Mouse (Mus musculus): ENCODE results near the gene Krba1. TPM values are rescaled to one million over a fixed set of nuclear protein-coding genes. Genes with fewer than 3 reads are reported as not detected.

The Krba1 gene
- 1.8 and 1.9 TPM in 2 replicates for polyA plus RNA-seq (2012; rRNA removed)

DNA sequence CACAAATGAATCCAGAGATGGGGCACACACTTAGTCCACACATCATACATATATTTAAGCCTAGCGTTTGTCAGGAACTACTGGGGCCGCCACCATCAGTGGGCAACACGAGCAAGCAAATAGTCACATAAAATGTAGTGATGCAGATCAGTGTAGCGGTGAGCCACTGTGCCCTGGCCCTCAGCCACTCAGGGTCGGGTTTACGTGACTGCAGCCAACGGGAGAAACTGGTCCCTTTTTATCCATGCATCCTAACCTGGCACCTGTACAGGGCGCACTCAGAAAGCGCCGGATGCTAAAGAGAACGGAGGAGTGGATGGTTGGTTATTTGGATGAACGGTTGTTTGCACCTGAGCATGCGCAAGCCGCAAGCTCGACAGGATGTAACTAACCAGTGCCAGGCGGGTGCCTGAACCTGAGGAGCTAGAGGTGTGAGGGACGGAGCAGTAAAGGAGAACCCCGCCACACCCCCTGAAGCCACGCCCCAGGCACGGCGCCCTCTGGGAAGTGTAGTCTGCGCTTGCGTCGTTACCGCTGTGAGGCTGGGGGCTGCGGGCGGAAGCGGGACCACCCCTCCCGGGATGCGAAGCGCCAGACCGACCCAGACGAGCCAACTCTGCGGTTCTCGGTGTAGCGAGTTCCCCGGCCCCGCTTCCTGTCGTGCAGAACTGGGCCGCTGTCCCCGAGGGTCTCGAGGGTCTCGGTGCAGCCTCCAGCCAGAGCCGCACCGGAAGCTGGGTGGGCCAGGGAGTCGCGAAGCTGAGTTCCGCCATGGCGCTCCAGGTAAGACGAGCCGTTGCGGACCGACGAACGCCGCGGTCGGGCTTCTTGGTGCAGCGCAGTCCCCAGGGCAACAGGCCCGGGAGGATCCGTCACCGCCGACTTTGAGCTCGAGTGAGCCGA, at the start of gene Krba1:
TSS of gene Krba1 (plus strand) at position 482 of the 903 bp plus-strand sequence.

DNA sequence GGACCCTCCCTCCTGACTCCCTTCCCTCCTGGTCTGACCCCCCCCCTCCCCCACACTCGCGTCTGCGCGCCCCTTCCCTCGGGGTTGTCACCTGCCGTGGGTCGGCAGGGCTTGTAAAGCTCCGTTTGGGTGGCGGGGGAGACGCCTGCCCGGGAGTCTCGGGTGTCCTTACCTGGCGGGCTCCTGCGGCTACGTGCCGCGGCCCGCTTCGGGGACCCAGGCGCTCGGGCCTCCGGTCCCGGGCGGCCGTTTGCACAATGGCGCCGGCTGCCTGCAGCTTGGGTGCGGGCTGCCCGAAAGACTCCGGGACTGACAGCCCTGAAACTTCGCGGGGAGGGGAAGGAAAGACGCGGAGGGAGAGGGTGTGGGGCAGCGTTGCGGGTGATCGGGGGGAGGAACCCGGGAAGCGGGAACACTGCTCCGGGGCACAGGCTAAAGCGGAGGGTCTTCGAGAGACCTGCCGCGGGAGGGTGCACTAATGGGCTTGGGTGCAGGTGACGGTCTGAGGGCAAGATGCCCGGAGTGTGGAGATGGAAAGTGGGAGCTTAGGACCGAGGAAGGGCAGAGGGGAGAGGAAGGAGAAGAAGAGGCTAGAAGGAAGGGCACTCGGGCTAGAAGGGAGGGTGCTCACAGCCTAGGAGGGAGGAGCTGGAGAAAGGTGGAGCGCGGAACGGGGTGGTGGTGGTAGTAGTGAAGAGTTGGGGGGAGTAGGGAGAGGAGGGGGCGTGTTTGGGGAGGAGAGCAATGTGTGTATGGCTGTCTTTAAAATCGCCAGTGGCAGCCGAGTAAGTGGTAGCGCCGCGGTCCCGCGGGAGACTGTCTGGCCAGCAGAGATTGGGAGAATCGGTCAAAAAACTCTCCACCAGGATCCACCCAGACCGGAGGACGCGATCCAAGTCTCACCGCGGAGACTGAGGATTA, 50.1 kb downstream of the Krba1 start, which contains the start of gene Zfp467:
TSS of gene Zfp467 (minus strand) at position 645 of the 921 bp plus-strand sequence.

GRCm38 (mm10) chr6:48447929-48448328, 52.5 kb downstream of the Krba1 start, which contains the start of gene Sspo:
Gene Sspo, plus strand, starts transcription at chr6:48448229.

Other genes with a start within 250 kb of the Krba1 start
- 1.9 and 2.2 TPM in 2 replicates for gene Zfp467, start 50.2 kb downstream of the Krba1 start, polyA plus RNA-seq (2012; rRNA removed)
- gene Sspo, start 52.6 kb downstream of the Krba1 start, polyA plus RNA-seq (2012; rRNA removed): 0.07 TPM in 2 replicates
- gene Atp6v0e2, start 142.0 kb downstream of the Krba1 start, polyA plus RNA-seq (2012; rRNA removed): 0.75 and 0.96 TPM in 2 replicates
- gene Lrrc61, start 159.2 kb downstream of the Krba1 start, polyA plus RNA-seq (2012; rRNA removed): 2.5 and 2.8 TPM in 2 replicates
- 12.1 and 13.8 TPM in 2 replicates for gene Rarres2, start 177.2 kb downstream of the Krba1 start, polyA plus RNA-seq (2012; rRNA removed)
- gene Gm45021, start 194.0 kb downstream of the Krba1 start, polyA plus RNA-seq (2012; rRNA removed): 0.41 TPM in 1 of 2 replicates, not detected in the other
- gene Repin1, start 198.3 kb downstream of the Krba1 start, polyA plus RNA-seq (2012; rRNA removed): 5.9 and 6.6 TPM in 2 replicates
- not detected in 2 replicates for gene Gm44965, start 198.4 kb downstream of the Krba1 start, polyA plus RNA-seq (2012; rRNA removed)
- gene Zfp775, start 206.5 kb downstream of the Krba1 start, polyA plus RNA-seq (2012; rRNA removed): 0.93 and 1.00 TPM in 2 replicates
- gene AI854703, start 231.2 kb downstream of the Krba1 start, polyA plus RNA-seq (2012; rRNA removed): 0.24 and 0.33 TPM in 2 replicates

All from liver, embryonic 14 days (tissue).